Mouse (Mus musculus) midbrain, postnatal 0 days (tissue): ENCODE measurements around the gene Gnas. TPM values are rescaled to one million over a fixed set of nuclear protein-coding genes. Genes with fewer than 3 reads are reported as not detected.

Experiments
- ATAC-seq: fragments of 200-750 bp; cut with Nextera tagmentation; 2 replicates; pipeline ENCODE4 v1.8.0; 2017; ENCODE audit warnings: moderate number of reproducible peaks, mild to moderate bottlenecking, moderate TSS enrichment, moderate library complexity; ENCODE audit not compliant: low FRiP score
- DNase-seq: peaks from one replicate; pipeline ENCODE4 v3.0.0-alpha.2; 2015; ENCODE audit warnings: low spot score
- H3K27ac ChIP-seq: fragments of 300-500 bp; sonication (generic); 2 replicates; pipeline ENCODE4 v1.5.1; 2014; ENCODE audit warnings: low read depth, mild to moderate bottlenecking, low read length, mixed read lengths
- H3K27me3 ChIP-seq: fragments of 300-500 bp; sonication (generic); 2 replicates; pipeline ENCODE4 v1.6.1; 2014; ENCODE audit warnings: low read length, control low read depth, mixed read lengths; ENCODE audit not compliant: insufficient read depth
- H3K36me3 ChIP-seq: fragments of 300-500 bp; sonication (generic); 2 replicates; pipeline ENCODE4 v1.6.1; 2014; ENCODE audit warnings: low read length, control low read depth, mixed read lengths; ENCODE audit not compliant: insufficient read depth
- H3K4me1 ChIP-seq: fragments of 300-500 bp; sonication (generic); 2 replicates; pipeline ENCODE4 v1.6.1; 2014; ENCODE audit warnings: mild to moderate bottlenecking, control low read depth, antibody characterized with exemption, low read length, mixed read lengths; ENCODE audit not compliant: insufficient read depth
- H3K4me2 ChIP-seq: fragments of 300-500 bp; sonication (generic); 2 replicates; pipeline ENCODE4 v1.6.1; 2014; ENCODE audit warnings: low read depth, mild to moderate bottlenecking, low read length, mixed read lengths; ENCODE audit not compliant: poor library complexity, severe bottlenecking
- H3K4me3 ChIP-seq: fragments of 300-500 bp; sonication (generic); 2 replicates; pipeline ENCODE4 v1.5.1; 2014; ENCODE audit warnings: low read depth, mild to moderate bottlenecking, low read length, moderate library complexity
- H3K9ac ChIP-seq: fragments of 300-500 bp; sonication (generic); replicated peaks from 2 replicates; pipeline ENCODE4 v1.6.1; 2014; ENCODE audit warnings: mild to moderate bottlenecking, low read length, moderate library complexity, mixed read lengths; ENCODE audit not compliant: poor library complexity, severe bottlenecking
- H3K9me3 ChIP-seq: fragments of 300-500 bp; sonication (generic); 2 replicates; pipeline ENCODE4 v1.6.1; 2016; ENCODE audit warnings: low read length, control low read depth
- CTCF ChIP-seq: IDR thresholded peaks from 2 replicates; pipeline ENCODE4 v1.5.1; 2016; ENCODE audit warnings: antibody characterized with exemption, mild to moderate bottlenecking
- WGBS: fragments of 180-500 bp; shearing (Covaris S2); extraction: QIAGEN DNeasy Blood & Tissue Kit; methylation state at CpG from one replicate; pipeline ENCODE4 v1.1.7; 2014; 5-methylcytosine and 5-hydroxymethylcytosine counted together
- polyA plus RNA-seq: library from polyadenylated mRNA; unstranded; fragments of >200 nt; fragmentation: Nextera tagmentation; extraction: Ambion mirVana; gene quantifications from 2 replicates; pipeline ENCODE4 v1.2.1, GENCODE M21; 2015
- total RNA-seq: library from RNA; depleted of rRNA; stranded (reverse); fragments of >200 nt; gene quantifications from 2 replicates; pipeline ENCODE4 v1.2.3, GENCODE M21; 2014

Gnas gene
- total and polyA plus RNA-seq, 2 experiments from 2014 or later = 1,613 to 1,834 TPM

DNA sequence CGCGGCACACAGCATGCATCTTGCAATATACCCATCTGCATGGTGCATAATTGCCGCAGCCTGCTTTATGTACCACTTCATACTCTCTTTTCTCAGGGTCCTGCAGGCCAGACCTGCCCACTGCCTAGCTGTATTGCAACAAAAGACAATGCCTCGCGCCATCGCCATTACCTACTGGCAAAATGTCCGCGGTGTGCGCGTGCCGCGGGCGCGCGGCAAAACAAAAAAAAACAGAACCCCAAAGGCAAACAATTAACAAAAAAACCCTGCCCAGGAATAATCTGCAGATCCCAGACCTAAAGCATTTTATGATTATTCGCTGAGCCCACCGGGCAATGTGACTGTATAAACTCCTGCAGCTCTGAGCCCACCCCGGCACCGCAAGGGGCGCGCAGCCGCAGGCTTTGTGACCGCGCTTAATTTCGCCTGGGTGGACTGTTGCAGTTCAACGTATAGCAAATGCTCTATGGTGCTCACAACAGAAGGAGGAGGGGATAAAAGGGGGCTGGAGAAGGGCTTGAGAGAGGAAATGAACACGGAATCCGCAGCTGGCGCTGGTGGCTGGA, 11.9 kb downstream of the Gnas start:
- Histone ChIP-seq H3K9me3 (peaks cover 31% of the 10 kb centered on the region), H3K27me3 (peaks cover 23% of the 10 kb centered on the region), H3K4me2 (peak overlapping the region; percentile 41), H3K4me3 (peak overlapping the region; percentile 61), H3K36me3 (no peaks in the 10 kb centered on the region), H3K27ac (no peak overlapping the region), H3K9ac (no peak overlapping the region), H3K4me1 (no peaks in the 10 kb centered on the region; the same call in 1 of the 2 replicates)
- WGBS = 45% methylated on average over 29 of the region's 29 CpGs
- no peak for TF ChIP-seq CTCF
- no peak for ATAC-seq
- DNase-seq = no peak

DNA sequence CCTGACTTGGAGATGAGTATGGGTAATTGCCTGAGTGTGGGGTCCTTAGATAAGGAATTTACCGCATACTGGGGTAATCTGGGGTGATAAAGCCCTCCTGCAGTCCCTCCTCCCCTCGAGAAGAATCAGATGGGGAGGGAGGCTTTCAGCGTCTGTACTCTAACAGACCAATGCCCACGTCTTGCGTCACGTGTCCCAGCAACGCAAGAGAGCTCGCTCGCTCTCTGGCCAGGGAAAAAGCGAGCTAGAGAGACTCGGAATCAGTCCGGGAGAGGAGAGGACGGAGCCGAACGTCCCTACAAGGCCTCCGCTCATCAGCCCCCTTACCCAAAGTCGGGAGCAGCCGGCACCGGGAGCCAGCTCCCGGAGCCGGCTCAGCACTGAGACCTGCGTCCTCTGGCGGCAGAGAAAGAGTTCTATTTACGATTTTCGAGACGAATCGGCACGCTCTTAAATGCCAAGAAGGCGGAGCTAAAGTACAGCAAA, 13.0 kb downstream of the Gnas start:
- peak overlapping the region; percentile 38 for H3K4me2 ChIP-seq
- 46% methylated on average over 29 of the region's 29 CpGs for WGBS
- H3K9ac ChIP-seq = no peak overlapping the region
- DNase-seq (peak; percentile 51), ATAC-seq (no peak)
- peaks cover 23% of the 10 kb centered on the region for H3K27me3 ChIP-seq
- no peaks in the 10 kb centered on the region; the same call in 1 of the 2 replicates for H3K4me1 ChIP-seq
- H3K27ac ChIP-seq = no peak overlapping the region
- peak; percentile 57 for TF ChIP-seq CTCF
- H3K4me3 ChIP-seq = no peak overlapping the region
- H3K36me3 ChIP-seq = no peaks in the 10 kb centered on the region
- peaks cover 31% of the 10 kb centered on the region for H3K9me3 ChIP-seq

DNA sequence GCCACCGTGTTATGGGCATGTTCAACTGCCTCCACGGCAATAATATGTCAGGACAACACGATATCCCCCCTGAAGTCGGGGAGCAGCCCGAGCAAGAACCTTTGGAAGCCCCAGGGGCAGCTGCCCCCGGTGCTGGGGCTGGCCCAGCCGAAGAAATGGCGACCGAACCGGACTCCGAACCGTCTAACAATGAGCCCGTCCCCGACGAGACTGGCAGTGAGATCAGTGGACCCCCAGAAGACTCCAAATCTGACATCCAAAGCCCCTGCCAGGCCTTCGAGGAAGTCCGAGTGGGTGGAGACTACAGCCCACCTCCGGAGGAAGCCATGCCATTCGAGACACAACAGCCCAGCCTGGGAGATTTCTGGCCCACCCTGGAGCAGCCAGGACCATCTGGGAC, 13.7 kb downstream of the Gnas start:
- Histone ChIP-seq H3K9ac (no peak overlapping the region), H3K4me1 (no peaks in the 10 kb centered on the region; the same call in 1 of the 2 replicates), H3K36me3 (no peaks in the 10 kb centered on the region), H3K9me3 (peaks cover 31% of the 10 kb centered on the region), H3K4me2 (no peak overlapping the region), H3K4me3 (no peak overlapping the region), H3K27ac (no peak overlapping the region), H3K27me3 (peaks cover 23% of the 10 kb centered on the region)
- 65% methylated on average over 19 of the region's 19 CpGs for WGBS
- DNase-seq (no peak), ATAC-seq (no peak)
- TF ChIP-seq CTCF = no peak

DNA sequence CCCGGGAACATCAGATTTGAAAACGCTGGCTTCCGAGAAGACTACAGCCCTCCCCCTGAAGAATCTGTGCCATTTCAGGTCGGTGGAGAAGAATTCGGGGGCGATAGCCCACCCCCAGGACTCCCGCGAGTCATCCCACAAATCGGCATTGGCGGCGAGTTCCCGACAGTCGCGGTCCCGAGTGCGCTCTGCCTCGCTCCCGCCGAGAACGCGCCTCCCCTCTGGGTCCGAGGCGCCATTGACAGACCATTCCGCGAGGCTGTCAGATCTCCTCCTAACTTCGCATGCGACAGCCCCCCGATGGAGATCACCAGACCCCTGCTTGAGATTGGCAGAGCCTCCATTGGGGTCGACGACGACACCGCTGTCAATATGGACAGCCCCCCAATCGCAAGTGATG, 14.4 kb downstream of the Gnas start:
- Histone ChIP-seq H3K27ac (no peak overlapping the region), H3K36me3 (no peaks in the 10 kb centered on the region), H3K27me3 (peaks cover 23% of the 10 kb centered on the region), H3K4me2 (peak overlapping the region; percentile 51), H3K4me1 (no peaks in the 10 kb centered on the region; the same call in 1 of the 2 replicates), H3K9ac (no peak overlapping the region), H3K9me3 (peaks cover 31% of the 10 kb centered on the region), H3K4me3 (peak overlapping the region; percentile 32; the same call in 1 of the 2 replicates)
- DNase-seq (no peak), ATAC-seq (no peak)
- WGBS = 45% methylated on average over 33 of the region's 33 CpGs
- no peak for TF ChIP-seq CTCF

DNA sequence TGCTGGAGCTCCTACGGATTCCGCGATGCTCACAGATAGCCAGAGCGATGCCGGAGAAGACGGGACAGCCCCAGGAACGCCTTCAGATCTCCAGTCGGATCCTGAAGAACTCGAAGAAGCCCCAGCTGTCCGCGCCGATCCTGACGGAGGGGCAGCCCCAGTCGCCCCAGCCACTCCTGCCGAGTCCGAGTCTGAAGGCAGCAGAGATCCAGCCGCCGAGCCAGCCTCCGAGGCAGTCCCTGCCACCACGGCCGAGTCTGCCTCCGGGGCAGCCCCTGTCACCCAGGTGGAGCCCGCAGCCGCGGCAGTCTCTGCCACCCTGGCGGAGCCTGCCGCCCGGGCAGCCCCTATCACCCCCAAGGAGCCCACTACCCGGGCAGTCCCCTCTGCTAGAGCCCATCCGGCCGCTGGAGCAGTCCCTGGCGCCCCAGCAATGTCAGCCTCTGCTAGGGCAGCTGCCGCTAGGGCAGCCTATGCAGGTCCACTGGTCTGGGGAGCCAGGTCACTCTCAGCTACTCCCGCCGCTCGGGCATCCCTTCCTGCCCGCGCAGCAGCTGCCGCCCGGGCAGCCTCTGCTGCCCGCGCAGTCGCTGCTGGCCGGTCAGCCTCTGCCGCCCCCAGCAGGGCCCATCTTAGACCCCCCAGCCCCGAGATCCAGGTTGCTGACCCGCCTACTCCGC, 15.1 kb downstream of the Gnas start:
- no peaks in the 10 kb centered on the region for H3K36me3 ChIP-seq
- TF ChIP-seq CTCF = no peak
- H3K27ac ChIP-seq = no peak overlapping the region
- peaks cover 23% of the 10 kb centered on the region for H3K27me3 ChIP-seq
- H3K4me3 ChIP-seq = peak overlapping the region; percentile 32
- no peak for DNase-seq
- ATAC-seq = no peak
- WGBS = 55% methylated on average over 48 of the region's 48 CpGs
- peak overlapping the region; percentile 51 for H3K4me2 ChIP-seq
- peaks cover 31% of the 10 kb centered on the region for H3K9me3 ChIP-seq
- no peaks in the 10 kb centered on the region; the same call in 1 of the 2 replicates for H3K4me1 ChIP-seq
- no peak overlapping the region for H3K9ac ChIP-seq

DNA sequence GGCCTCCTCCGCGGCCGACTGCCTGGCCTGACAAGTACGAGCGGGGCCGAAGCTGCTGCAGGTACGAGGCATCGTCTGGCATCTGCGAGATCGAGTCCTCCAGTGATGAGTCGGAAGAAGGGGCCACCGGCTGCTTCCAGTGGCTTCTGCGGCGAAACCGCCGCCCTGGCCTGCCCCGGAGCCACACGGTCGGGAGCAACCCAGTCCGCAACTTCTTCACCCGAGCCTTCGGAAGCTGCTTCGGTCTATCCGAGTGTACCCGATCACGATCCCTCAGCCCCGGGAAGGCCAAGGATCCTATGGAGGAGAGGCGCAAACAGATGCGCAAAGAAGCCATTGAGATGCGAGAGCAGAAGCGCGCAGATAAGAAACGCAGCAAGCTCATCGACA, 15.6 kb downstream of the Gnas start:
- DNase-seq = no peak
- Histone ChIP-seq H3K36me3 (no peaks in the 10 kb centered on the region), H3K27me3 (peaks cover 23% of the 10 kb centered on the region), H3K4me3 (peak overlapping the region; percentile 32), H3K4me1 (no peaks in the 10 kb centered on the region; the same call in 1 of the 2 replicates), H3K9ac (no peak overlapping the region), H3K9me3 (peaks cover 30% of the 10 kb centered on the region), H3K27ac (no peak overlapping the region), H3K4me2 (peak overlapping the region; percentile 51)
- TF ChIP-seq CTCF = no peak
- no peak for ATAC-seq
- 53% methylated on average over 34 of the region's 34 CpGs for WGBS
